Mouse (Mus musculus) adipose tissue, adult 10 weeks (tissue): ENCODE data around the gene Spats2. TPM values are rescaled to one million over a fixed set of nuclear protein-coding genes. Genes with fewer than 3 reads are reported as not detected.

Experiments
- polyA plus RNA-seq: library from polyadenylated mRNA; stranded (reverse); fragments of 350-450 nt; fragmentation: Illumina TruSeq; extraction: RNeasy Lipid Tissue Mini Kit (QIAGEN cat#74804); gene quantifications from one replicate; pipeline ENCODE4 v1.2.3, GENCODE M21; 2014; ENCODE audit warnings: low read depth, low replicate concordance

The Spats2 gene
- polyA plus RNA-seq: 15.8 TPM

DNA sequence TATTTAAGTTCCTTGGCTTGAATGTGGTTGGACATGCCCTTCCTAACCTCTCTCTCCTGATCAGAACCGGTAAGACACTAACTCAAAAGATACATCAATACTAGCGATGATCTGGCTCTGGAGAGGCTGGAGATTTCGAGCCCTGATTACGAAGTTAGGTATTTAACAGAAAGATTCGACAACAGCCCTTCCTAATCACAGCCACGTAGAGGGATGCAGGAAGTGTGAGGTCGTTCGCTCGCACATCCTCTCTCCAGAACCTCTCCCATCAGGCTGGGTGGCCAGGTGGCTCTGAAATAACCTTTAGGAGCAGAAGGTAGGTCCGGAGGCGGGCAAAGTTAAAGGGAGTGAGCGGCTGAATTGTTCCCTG is at the start of gene Spats2:
TSS of gene Spats2 (plus strand) at position 206 of the 370 bp plus-strand sequence.

DNA sequence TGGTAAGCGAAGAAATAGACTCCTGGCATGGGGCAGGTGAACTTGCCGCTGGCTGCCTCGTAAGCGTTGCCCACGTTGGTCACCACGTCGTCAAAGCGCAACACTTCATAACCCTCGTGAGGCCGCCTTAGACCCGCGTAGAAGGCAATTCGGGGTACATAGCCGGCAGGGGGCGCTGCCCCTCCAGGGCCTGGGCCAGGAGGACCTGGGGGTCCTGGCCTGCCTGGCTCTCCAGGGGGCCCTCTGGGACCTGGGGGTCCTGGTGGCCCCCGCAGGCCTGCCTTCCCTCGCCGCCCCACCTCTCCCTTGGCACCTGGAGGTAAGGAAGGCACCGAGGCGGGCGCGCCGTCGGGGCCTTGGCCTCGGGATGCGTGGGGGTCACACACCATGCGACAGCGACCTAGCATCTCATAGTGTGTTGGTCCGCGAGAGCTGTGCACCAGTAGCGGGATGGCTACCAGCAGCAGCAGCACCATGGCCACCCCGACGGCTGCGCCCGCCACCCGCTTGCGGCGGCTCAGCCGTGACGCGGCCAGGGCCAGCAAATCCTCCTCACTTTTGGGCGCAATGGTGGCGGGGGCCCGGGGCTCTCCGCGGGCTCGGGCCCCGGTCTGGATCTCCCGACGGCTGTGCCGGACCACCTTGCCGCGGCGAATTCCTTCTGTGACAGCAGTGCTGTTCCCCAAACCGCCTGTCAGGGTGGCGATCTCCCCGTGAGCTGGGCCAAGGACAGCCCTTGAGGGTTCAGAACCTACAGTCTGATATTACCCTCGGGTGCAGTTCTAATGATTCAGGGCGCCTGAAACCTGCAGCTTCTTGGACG is 38.3 kb upstream of the Spats2 start, which contains the start of gene C1ql4:
TSS of gene C1ql4 (minus strand) at position 565 of the 823 bp plus-strand sequence.

DNA sequence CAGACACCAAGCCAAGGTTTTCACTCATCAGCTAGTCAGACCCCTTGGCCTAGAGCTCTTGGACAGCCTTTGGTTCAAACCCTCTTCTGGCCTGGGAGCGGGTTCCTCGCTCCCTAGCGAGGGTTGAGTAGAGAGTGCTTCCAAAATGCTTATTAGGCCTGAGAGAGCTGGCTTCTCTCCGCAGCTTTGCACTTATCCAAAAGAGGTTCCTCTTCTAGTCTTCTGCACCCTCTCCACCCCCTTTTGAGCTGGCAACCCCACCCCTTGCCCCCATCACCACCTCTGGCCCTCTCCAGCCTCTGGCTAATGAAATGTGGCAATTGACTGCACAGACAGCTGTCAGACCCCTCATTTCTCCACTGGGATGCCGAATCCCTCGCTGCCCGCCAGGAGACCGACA is 32.8 kb upstream of the Spats2 start, which contains the start of gene Dnajc22:
TSS of gene Dnajc22 (plus strand) at position 301 of the 400 bp plus-strand sequence.

DNA sequence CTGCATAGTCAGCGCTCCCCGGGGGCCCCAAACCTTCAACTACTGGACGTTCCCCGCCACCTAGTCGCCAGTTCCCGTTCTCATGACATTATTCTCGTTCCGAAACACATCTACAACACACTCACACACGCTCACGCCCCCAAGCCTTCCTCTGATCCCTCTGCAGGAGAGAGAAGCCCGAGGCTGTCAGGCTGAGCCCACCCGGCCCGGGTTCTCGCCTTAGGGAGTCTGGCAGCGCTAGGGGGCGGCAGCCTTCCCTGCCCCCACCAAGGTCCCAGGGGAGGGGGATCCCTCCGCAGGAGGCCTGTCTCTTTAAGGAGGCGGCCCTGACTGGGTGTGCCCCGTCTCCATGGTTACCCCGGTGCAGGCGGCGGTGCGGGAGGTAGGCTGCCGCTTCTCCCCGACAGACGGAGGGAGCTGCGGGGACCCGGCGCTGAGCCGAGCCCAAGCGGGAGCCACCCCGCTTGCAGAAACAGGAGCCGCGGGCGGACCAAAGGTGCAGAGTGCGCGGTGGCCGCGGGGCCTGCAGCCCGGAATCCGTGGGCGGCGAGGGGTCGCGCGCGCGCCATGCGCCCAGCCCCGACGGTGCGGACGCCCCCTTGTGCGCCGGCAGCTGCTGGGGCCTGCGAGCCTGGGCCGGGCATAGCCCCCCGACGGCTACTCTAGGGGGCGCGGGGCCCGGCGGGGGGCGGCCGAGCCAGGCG is 98.6 kb downstream of the Spats2 start, which contains the start of gene Kcnh3:
TSS of gene Kcnh3 (plus strand) at position 654 of the 704 bp plus-strand sequence.

DNA sequence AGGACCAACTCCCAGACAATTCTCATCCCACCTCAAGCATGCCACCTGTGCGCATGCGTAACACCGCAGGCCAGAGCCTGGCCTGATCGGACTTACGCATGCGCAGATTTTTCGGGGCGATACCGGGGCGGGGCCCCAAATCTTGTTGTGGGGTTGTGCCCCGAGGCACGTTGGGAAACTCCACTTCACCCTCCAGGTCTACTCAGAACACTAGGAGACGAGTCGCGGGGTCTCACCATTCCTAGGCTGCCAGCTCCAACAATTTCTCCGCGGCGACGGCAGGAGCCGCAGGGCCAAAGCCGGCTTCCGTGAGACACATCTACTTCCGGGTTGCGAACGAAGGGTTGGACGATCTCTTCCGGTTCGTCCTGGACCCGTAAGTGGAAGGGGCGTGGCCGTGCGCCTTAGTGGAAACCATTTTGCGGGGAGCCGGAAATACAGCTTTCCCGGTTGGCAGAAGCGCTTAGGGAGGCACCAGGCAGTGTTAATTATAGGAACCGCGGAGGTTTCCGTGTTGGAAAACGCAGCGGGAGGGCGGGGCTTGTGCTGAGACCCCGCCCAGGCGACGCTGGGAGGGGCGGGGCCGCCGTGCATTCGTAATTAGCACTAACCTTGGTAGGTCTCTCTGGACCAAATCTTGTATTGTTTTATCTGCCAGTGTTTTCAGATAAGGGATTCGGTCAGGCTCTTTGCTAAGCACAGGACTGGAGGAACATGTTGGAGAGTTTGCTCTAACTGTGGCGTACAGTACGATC is 126.1 kb downstream of the Spats2 start, which contains the start of gene Mcrs1:
TSS of gene Mcrs1 (minus strand) at position 336 of the 755 bp plus-strand sequence.

Other genes with a start within 250 kb of the Spats2 start
- gene Rhebl1, start 231.4 kb upstream of the Spats2 start, polyA plus RNA-seq: 4.4 TPM
- 0.97 TPM for gene Dhh, start 227.4 kb upstream of the Spats2 start, polyA plus RNA-seq
- gene Lmbr1l, start 207.7 kb upstream of the Spats2 start, polyA plus RNA-seq: 22.8 TPM
- gene Tuba1b, start 191.4 kb upstream of the Spats2 start, polyA plus RNA-seq: 537 TPM
- gene Gm49450, start 172.4 kb upstream of the Spats2 start, polyA plus RNA-seq: not detected
- 299 TPM for gene Tuba1a, start 172.2 kb upstream of the Spats2 start, polyA plus RNA-seq
- 81.1 TPM for gene Tuba1c, start 96.0 kb upstream of the Spats2 start, polyA plus RNA-seq
- gene Prph, start 70.7 kb upstream of the Spats2 start, polyA plus RNA-seq: 0.45 TPM
- 1.6 TPM for gene Troap, start 51.3 kb upstream of the Spats2 start, polyA plus RNA-seq
- gene C1ql4, start 38.1 kb upstream of the Spats2 start, polyA plus RNA-seq: 2.6 TPM
- gene Dnajc22, start 32.7 kb upstream of the Spats2 start, polyA plus RNA-seq: 6.5 TPM
- gene Kcnh3, start 98.9 kb downstream of the Spats2 start, polyA plus RNA-seq: 35.0 TPM
- 47.2 TPM for gene Mcrs1, start 126.0 kb downstream of the Spats2 start, polyA plus RNA-seq
- 53.9 TPM for gene Prpf40b, start 169.2 kb downstream of the Spats2 start, polyA plus RNA-seq
- gene Fam186b, start 170.0 kb downstream of the Spats2 start, polyA plus RNA-seq: 1.6 TPM
- 20.8 TPM for gene Fmnl3, start 244.6 kb downstream of the Spats2 start, polyA plus RNA-seq